Mouse (Mus musculus) brain, adult 2 months (tissue): Measurements from ENCODE around the gene BC030500.

Experiments
- DNase-seq: peaks from one replicate; pipeline ENCODE4 v3.0.0; 2011; ENCODE audit warnings: low read depth, low spot score

BC030500 gene

DNA sequence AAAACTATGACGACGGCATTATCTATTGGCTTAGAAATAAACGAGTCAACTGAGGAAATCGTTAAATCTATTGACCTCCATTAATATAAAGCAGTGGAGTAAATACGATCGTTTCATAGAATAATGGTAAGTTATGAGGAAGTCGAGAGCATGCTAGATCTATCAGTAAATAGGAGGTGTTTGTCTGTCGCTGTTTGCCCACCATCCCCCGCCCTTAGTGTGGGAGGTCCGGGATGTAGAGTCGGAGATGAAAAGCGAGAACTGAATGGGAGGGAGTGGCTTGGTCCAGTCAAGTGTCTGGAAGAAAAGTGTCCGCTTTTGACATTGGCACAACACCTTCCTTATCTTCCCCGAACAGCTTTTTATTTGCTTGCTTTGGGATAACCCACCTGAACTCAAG is at the start of gene BC030500:
BC030500 (plus strand) TSS at position 79 of the 400 bp plus-strand sequence.
- DNase-seq, result peak; percentile 31

DNA sequence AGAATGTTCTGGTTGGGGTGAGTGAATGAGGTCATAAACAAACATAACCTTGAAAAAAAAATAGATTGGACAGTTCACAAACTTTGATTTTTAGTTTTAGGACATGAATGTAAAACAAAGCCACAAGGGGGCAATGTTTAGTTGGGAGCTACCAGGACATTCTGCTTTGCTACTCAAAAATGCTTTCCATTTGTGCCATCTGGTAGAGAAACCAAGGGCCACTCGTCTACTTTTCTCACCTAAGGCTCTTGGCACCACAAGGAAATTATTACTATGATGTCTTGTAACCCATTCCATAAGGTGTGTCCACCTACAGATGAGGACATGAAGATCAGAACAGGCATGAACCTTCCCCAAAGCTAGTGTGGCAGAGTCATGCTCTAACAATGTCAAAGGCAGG is 25.1 kb upstream of the BC030500 start:
- DNase-seq, result peak; percentile 58

DNA sequence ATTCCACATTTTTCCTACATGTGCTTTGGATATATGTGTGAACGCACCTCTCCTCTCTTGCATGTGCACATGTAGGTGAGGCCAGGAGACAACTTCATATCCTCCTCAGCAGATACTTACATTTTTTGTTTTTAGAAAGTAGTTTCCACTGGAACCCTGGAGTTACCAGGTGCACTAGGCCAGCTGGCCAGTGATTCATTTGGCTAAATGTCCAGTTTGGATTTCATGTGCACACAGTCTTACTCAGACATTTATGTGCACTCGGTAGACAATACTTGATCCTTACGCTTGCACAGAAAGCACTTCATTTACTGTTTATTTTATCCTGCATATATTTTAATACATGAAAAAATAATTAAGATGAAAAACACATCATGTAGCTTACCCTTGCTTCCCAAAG is 21.0 kb upstream of the BC030500 start:
- DNase-seq, result peak; percentile 46

DNA sequence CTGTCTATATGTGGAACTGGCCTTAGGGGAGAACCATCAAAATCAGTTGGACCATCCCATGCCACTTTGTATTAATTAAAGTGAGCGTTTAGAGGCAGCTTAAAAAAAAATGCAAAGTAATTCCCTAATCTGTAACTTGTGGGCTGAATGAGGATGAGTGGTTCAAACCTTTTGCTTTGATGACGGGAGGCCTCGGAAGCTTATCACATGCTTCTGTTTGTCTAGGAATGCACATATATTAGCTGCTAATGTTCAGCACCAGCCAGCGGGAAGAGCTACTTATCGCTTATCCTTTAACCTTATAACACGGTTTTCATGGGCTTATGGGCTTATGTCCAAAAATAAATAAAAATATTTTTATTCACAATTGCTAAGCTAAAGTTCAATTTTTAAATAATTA is 15.6 kb upstream of the BC030500 start:
- no peak for DNase-seq

DNA sequence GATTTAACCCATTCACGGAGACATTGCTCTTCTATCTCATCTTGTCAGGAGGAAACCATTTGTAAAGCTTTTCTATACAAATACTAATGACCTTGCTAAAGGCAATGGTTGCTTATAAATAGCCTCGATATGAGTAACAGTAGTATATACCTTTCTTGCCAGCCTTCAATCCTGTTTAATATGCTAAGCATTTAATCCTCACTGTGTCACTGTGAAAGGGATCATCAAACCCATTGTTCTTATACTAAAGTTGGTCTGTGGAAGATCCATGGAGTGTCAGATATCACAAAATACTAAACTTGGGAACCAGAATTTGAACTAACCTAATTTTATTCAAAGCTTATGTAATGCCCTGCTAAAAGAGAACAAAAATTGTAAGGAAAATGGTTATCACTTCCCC is 7.1 kb upstream of the BC030500 start:
- DNase-seq, result no peak

DNA sequence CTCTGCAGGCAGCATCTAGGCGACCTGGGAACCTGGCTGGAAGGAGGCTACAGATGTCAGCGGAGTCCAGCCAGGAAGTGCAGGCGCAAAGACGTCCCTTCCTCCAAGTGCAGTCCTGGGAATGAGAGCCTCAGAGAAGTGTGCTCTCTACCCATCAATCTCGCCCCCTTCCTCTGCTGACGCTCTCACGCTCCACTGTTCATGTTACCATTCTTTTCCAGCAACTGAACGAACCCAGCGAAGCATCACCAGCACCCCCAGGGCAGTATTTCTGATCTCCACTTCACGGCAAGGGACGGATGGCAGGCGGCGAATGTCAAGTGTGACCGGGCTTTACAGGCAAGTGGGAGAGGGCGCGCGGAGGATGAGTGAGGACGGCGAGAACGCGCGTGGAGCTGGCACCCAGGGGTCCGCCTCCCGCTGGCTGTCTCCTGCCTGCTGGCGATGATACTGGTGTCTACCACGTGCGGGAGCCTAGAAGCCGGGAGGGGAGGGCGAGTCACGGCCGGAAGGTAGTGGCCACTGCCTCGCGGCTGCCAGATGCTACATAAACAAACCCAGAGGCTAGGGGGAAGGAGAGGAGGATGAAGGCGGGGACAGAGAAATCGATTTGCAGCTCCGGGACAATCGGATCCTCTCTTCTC is 763 bp downstream of the BC030500 start, which contains the start of gene Galntl6:
Galntl6 (minus strand) TSS at position 445 of the 644 bp plus-strand sequence.
- DNase-seq, result peak; percentile 62

DNA sequence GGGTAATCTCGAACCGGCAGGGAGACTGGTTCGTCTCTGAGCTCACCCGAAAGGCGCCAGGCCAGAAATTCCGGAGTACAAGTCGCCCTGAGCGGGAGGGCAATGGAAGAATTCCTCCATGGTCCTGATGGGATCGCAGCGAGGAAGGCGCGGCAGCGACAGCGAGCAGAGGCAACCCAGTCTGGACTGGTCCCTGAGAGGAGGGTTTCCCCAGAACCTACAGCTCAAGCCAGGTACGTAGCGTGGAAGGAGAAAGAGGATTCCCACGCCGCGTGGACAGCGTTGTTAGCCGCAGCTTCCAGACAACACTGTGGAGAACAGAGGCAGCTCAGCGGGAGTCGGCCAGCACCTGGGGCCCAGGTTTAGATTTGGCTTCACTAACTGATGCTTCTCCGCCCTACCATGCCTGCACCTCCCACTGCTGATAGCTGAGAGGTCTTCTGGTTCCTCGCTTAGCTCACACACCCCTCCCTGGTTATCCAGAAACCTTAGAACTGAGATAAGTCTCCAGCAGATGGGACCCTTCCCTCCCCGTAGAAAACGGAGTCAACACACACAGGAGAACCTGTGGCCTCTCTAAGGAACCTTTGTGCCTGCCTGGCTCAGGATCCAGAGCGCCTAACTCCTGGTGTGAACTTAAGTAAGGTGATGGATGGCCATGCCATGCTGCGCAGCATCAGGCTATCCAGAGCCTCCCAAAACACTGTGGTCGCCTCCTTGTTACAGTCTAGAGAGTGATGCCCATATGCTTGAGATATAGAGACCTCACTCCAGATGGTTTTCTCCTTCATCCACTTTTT is 1.5 kb downstream of the BC030500 start:
- DNase-seq, result peak; percentile 48

DNA sequence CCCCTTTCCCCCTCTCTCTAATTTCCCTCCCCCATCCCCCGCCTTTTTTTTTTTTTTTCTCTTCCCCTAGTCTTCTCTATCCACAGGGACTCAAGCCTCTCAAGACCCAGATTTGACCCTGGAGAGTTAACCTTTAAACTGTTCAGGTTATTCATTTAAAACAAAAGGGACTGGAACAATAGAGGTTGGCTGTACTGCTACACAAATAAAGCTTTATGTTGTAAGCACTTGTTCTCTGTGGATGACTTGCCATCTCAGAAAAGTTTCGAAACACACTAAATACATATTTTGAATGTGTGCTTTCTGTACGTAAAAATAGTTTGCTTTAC is 2.0 kb downstream of the BC030500 start:
- DNase-seq, result no peak

DNA sequence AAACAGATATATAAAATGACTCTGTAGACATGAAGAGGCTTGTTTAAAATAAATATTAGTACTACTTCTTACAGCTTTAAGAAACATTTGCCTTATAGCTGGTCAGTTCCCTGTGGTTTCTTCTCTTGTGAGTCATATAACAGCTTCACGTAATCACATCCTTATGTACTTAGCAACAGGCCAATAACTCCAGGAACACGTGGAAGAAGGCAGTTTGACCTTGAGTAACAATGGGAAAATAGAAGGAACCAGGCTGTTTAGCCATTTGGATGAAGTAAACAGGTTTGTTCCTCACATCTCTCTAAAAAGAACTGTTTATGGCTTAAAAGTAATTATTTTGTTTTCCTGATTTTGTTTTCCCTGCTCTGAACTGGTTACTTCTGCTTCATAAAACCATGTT is 3.6 kb downstream of the BC030500 start:
- DNase-seq, result no peak

DNA sequence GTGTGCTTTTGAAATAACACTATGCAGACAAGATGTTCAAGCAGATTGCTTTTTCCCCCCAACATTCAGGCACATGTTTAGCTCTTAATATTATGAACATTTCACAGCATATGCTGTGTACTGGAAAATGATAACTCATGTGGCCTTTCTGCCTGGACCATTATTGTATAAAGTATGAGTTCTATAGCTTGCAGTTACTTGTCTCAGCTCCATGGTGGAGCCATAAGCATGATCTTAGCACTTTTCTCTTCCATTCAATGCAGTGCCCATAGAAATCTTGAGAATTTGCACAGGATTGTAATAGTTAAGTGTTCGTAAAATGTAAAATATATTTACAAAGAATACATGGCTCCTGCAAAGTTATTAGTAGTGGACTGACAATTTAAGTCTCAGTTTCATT is 19.5 kb downstream of the BC030500 start:
- DNase-seq, result peak; percentile 58

DNA sequence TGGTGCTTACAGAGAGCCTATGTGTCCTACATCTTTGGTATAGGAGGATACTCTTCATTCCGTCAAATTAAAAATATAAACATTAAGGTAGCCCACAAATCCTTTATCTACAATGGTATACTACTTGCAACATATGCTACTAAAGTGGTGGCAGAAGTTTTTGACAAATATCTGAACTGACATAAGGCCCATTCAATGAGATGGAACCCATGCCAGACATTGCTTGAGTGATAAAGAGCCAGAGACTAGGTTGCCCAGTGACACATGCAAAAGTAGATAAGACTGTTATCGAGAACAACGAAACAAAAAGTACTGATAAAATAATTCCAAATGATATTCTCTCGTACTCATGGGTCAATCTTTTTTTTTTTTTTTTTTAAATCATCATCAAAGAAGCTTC is 32.2 kb downstream of the BC030500 start:
- no peak for DNase-seq

DNA sequence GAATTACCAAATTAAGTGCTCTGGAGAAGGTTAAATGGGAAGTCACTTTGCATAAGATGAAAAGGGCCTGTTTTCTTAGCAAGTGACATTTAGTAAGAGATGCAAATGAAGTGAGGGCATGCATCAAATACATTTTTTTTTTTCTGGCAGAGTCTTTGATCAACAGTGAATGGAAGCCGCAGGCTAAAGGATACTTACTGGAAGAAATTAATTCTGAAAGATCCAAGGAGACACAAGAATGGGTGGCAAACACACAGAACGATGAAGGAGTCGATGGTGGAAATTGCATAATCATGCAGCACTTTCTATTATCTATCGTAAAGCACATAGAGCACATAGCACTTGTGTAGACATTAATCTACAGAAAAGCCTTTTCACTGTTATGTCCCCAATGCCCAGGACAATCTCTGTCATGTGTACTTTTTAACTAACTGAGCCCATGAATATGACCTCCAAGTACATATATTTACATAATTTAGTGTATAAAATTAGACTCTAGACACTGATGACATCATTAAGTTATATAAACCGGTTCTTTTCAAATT is 45.7 kb downstream of the BC030500 start:
- peak; percentile 2 for DNase-seq
